Mouse (Mus musculus) fat pad, adult 2 months (tissue): ENCODE results near the gene Hsh2d.

Experiments
- DNase-seq: peaks from one replicate; pipeline ENCODE4 v3.0.0-alpha.2; 2011; ENCODE audit warnings: low read depth, low spot score; ENCODE audit errors: extremely low read depth

Hsh2d gene

DNA sequence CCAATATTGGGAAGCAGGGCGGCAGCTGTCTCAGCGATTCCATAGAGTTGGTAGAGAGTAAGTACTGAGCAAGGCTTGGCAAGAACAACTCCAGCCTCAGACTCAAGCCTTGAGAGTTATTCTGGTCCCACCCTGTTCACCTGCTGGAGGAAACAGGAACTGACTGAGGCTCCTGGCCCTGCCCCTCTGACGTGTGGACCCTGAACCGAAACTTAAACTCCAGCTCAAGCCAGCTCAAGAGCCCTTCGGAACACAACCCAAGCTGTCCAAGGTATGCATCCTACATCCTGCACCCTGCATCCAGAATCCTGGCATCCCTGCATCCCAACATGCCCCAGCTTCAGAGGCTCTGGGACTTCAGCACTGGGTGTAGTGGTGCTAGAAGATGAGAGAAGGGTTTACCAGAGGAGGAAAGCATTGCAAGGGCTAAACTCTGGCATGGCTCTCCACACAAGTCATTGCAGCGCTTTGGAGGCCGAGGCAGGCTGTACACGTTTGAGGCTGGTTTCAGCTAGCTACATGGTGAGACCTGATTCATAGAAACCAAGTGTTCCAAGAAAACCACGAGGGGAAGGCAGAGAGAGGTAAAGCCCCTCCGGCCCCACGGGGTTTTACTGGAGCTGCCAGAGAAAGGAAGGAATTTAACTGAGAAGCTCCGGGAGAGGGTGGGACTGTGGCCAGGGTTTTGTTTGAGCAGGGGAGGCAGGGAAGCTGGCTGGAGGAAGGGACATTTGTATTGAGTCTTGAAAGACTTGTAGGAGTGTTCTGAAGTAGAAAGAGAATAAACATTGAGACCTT is at the start of gene Hsh2d:
Hsh2d (plus strand) TSS at position 222 of the 798 bp plus-strand sequence.
- no peak for DNase-seq

DNA sequence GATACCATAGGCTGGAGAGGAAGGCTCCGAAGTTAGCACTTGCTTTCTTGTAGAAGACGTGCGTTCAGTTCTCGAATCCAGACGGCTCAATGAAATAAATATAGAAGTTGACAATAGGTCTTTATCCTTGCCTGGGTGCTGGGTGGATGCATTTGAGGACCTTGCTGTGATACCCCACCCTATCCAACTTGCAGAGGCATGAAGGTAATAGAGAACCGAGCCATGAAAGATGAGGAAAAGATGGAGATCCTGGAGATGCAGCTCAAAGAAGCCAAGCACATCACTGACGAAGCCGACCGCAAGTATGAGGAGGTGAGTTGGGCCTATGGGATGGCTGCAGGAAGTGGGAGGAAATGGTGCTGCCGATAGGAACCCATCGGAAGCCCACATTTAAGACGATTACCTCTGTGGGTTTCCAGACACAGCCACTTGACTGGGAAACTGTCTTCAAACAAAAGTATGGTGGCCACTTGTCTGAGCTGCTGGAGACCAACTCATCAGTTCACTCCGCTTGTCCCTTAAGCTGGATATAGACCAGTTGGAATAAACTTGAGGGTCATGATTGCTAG is 46.1 kb upstream of the Hsh2d start:
- no peak for DNase-seq

DNA sequence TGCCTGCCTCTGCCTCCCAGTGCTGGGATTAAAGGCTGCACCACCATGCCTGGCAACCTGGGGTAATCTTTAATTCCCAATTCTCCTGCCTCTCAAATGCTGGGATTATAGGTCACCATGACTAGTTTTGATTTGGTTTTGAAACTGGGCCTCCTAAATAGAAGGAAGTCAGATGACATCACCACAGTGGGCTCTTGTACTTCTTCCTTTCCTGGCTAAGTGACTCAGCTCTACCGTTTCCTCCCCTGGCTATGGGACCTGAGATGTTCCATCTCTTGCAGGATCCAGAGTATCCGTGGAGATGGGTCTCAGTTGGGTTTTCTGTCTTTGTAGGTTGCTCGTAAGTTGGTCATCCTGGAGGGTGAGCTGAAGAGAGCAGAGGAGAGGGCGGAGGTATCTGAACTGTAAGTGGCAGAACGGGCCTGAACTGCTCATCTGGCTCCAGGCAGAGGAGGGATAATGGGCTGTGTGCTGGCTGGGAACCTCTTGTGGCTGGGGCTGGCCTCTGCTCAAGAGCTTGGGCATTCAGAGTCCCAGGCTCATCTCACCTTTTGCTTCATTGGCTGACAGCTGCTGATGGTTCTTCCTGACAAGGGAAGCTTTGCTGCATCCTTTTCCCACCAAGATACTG is 45.0 kb upstream of the Hsh2d start:
- DNase-seq = no peak

DNA sequence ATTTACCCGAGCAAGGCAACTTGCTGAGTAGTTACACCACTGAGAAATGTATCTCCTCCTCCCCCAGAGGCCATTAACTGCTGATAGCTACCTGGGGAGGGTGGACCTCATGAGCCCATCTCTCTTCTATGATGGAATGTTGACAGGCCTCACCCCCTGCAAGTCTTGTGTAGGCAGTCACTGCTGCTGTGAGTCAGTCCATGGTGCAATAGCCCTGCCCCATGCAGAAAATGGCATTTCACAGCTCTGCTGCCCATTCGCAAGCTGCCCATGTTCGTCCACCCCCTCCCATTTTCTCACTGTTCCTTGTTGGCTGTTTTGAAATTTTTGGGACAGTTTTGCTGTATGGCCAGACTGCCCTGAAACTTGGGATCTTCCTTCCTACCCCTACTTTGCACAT is 43.9 kb upstream of the Hsh2d start:
- no peak for DNase-seq

DNA sequence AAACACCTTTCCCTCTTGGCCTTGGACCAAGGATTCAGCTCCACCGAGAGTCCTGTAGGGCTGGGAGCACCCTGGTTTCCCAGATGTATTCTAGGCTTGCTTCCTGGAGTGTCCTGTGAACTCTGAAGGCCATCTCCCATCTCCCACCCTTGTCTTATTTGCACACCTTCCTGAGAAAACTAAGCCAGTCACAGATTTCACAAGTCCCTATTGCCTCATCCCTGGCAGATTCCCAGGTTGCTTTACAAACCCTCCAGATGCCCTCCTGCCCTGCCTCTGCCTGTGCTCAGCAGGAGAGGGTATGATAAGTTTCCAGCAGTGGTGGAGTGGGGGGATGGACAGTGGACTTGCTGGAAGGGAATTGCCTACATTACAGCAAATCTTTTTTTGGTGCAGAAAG is 43.4 kb upstream of the Hsh2d start:
- DNase-seq = peak; percentile 69

DNA sequence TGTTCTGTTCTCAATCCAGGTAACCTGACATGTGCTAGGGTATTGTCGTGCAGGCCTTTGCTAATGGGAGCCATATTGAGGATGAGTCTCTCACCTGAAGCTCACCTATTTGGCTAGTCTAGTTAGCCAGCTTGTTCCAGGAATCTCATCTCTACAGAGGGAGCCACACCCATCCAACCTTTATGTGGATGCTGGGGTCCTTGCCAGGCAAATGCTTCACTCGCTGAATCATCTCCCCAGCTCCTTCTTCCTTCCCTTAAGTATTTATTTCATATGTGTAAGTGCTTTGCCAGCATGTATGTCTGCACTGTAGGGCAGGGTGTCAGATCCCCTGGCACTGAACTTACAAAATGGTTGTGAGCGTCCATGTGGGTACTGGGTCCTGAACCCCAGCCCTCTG is 42.9 kb upstream of the Hsh2d start:
- no peak for DNase-seq

DNA sequence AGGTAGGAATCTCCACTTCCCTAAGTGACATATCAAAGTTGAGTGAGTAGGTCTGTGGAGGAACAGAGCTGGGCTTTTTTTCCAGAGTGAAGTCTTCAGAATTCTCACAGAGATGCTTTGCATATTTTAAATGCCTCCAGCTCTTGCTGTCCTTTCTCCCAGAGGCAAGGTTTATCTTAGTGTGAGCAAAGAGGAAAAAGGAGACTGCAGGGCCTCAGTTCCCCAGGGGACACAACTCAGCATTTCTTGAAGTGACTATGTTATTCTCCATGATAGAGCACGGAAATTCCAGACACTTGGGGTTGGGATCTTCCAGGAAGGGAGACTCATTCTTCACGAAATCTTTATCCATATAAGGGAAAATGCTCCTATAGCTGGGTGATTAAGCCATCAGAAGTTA is 42.2 kb upstream of the Hsh2d start:
- DNase-seq = no peak

DNA sequence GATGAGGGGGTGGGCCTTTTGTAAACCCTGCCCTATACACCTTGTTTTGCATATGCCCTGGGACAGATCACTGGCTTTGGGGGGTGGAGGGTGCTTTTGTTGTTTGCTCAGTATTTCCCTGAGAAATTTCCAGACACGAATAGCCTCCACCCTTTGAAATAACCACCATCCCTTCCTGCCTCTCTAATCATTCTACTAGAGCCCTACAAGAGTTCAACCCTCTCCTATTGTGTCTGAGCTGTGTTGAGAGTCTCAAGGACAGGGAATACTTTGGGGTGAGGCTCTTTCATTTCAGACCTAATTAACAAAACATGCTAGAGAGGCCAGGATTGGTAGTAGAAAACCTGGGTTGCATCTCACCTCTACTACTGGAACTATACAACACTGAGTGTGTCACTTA is 40.4 kb upstream of the Hsh2d start:
- no peak for DNase-seq

DNA sequence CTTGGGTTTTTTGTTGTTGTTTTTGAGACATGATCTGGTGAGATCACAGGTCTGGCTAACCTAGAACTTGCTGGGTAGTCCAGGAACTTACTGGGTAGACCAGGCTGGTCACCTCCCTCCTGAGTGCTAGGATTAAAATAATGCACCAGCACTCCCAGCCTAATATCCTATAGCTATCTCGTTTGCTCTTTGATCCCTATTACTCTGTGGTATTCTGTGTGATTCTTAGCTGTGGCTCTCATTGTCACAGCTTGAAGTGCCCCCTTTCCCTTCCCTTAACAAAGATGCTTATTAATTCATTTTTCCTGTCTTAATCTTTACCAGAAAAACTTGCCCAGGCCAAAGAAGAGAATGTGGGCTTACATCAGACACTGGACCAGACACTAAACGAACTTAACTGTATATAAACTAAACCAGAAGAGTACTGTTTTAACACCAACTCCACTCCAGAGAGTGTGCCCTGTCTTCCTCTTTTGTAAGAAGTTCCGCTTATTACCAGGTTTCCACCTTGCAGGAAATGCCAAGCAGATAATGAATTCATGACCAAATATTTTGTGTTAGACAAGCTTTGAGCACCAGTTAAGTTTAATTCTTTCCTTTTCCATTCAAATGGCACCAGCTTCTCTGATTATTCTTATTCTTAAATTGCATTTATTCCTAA is 37.9 kb upstream of the Hsh2d start:
- no peak for DNase-seq

DNA sequence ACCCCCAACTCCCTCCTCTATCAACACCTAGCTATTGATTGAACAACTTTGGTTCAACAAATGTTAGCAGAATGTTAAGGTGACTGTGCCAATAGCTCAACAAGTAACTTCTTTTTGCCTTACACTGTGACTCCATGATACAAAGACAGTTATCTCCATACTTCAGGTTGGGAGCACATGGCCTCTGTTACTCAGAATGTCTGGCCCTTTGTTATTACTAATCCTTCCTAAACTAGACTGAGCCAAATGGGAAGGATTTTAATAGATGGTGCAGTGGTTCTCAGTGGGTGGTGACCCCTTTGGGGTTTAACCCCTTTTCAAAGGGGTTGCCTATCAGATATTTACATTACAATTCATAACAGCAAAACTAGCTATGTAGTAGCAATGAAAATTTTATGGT is 36.1 kb upstream of the Hsh2d start:
- DNase-seq = no peak

DNA sequence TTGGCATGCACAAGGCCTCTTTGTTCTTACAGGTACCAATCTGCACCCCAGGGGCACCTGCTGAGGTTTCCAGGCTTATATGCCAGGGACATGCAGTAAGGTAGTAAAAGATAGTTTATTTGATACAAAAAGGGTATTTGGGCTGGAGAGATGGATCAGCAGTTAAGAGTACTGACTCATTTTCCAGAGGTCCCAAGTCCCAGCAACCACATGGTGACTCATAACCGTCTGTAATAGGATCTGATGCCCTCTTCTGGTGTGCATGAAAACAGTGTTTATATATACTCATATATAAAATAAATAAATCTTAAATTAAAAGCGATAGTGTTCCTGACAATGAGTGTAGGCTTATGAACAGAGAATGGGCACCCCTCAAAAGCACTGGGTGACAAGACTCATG is 31.3 kb upstream of the Hsh2d start:
- no peak for DNase-seq

DNA sequence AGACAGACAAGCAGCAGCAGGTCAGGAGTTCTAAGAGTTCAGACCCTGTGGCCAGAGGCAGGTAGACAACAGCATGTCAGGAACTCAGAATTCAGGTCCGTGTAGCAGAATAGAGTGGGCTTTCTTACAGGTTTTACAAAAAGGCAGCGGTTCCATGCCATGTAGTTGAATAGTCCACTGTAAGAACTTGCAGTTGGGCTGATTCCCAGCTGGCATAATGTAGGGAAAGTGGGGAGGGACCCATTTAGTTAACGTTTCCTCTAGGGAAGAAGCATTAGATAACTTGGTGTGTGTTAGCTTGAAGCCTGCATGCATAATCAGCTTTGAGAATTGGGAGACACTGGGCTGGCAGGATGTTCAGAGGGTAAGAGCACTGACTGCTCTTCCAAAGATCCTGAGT is 30.7 kb upstream of the Hsh2d start:
- DNase-seq = no peak

DNA sequence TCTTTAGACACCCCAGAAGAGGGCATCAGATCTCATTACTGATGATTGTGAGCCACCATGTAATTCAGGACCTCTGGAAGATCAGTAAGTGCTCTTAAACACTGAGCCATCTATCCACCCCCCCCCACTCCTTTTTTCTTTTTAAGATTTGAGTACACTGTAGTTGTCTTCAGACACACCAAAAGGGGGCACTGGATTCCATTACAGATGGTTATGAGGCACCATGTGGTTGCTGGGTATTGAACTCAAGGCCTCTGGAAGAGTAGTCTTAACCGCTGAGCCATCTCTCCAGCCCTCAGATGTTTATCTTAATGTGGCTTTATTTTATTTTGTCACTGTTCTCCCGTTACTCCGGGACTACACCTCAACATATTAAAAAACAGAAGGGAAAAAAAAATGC is 29.4 kb upstream of the Hsh2d start:
- no peak for DNase-seq

DNA sequence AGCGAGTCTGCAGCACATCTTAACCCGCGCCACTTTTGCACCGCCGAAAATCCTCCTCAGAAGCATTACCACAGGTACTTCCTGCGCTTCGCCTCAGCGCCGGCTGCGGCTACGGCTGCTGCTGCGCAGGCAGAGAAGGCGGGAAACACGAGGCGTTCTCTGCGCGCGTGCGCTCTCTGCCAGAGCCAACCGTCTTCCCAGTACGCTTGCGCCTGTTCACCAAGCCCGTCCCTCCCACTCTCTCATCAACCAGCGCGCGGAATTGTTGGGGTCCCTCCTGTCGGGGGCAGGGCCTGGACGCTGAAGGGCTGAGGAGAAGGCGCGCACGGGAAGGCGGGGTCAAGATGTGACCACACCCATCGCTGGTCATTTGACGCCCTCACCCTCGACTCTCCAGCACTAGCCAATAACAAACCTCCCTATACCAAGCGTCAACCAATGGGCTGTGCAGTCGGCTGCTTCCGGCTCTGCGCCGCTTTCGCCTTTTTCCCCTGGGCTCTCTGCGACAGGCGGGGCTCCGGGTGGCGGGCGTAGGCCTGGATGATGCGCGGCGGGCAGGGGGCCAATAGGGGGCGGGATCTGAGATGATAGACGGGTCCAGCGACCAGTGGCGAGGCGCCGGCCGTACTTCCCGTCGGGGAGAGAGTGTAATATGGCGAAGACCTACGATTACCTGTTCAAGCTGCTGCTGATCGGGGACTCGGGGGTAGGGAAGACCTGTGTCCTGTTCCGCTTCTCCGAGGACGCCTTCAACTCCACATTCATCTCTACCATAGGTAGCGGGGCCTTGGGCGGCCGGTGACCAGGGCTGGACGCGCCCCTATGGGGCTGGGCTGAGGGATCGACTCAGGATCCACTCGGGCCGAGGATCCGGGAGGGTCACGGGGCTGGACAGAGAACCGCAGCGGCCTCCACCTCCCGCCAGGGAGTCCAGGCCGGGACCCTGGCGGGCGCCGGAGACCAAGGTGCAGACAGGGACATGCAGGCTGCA is 28.4 kb upstream of the Hsh2d start, which contains the start of gene Rab8a:
Rab8a (plus strand) TSS at position 494 of the 991 bp plus-strand sequence.
- DNase-seq = peak; percentile 95

DNA sequence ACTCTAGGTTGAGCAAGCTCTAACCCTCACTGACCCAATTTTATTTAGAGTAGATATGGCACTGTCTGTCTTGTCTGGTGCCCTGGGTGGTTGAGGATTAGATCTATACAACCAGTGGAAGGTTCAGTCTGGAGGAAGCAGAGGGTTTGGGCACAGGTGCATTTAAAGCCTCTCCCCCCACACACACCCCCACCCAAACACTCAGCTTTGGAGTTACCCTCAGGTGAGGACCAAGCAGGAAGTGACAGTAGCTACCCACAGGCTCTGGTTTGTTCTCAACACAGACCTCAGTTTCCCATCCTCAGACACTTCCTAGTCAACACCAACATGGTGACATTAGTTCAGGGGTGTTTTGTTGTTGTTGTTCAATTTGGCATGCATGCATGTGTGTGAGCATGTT is 26.6 kb upstream of the Hsh2d start:
- no peak for DNase-seq

DNA sequence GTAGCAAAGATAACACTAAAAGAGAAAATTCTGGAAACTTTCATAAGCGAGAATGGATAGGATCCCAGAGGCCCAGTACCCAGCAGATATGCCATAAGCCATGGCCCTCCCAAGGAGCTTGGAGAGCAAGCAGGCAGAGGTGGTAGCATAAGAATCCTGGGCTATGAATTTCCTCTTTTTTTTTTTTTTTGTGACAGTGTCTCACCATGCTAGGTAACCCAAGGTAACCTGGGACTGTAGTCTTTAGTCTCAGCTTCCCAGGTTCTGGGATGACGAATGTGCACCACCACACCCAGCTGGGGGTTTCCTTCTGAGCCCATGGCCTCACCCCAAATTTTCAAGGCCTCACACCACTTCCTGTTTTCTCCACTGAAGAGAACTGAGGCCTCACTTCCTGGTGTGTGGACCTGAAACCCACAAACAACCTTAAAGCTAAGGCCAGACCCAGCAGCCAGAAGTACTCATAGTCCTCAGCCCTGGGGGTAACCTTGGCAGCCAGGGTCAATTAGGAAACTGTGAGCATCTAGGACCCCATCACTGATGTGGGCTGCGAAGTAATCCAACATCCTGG is 20.3 kb upstream of the Hsh2d start:
- no peak for DNase-seq

DNA sequence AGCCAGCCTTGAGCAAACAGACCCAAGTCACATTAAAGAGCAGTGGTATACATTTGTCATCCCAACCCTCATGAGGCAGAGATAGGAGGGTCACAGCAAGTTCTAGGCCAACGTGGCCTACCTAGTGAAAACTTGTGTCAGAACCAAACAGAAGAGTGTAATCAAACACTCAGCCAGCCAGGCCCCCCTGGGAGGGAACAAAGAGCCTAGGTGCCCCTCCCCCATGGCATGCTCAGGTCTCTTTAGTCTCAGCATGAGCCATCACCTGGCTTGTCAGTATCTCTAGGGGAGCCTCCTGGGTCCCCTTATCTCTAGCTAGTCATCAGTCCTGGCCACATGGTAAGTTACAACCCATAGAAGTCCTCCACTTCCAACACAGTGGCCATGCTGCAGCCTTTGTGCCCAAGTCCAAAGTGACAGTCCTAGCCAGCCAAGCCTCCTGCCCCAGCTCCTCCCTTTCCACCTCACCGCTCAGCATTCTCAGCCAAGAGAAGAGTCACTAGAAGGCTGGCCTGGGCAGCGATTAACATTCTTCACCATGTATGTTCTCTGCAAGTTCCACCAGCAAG is 19.7 kb upstream of the Hsh2d start:
- DNase-seq = no peak

DNA sequence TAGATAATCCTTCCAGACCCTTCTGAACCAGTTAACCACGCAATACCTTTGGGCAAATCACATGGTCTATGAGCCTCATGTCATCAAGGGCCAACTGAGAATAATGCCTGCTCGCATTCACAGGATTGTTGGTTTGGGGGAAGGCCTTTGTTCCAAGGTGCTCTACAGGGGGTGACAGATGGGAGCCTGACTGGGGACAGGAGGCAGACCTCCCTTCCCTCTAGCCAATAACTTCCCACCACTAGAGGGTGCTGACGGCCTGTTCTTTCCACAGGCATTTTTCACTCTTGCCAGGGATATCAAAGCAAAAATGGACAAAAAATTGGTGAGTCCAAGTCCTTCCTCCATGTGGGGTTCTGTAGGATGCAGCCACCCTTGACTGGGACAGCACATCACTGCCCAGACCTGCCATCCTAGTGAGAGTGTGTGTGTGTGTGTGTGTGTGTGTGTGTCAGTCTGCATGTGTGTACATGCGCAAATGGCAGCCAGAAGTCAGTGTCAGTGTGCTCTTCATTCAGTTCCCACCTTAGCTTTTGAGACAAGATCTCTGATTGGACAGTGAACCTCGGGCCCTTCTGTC is 12.0 kb upstream of the Hsh2d start:
- DNase-seq = no peak

DNA sequence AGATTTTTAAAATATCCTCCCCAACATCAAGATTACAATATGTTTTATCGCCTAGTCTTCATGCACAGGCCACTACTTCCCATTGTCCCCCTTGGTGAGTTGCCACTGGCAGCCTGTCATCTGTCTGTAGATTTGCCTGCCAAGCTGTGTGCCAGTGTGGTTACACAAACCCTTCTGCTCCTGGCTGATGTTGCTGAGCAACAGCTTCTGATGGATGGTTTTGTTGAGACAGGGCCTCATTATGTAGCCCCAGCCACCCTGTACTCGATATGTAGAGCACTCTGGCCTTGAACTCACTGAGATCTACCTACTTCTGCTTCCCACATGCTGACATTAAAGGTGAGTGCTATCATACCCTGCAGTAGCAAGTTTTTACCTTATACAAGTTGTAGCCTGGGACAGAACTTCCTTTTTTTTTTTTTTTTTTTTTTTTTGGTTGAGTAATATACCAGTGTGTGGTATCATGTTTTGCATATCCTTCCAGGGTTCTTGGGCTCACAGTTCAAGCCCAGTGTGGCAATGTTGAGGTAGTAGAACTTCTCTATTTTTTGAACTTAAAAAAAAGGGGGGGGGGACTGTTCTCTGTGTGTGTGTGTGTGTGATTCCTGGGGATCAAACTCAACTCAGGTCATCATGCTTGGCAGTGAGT is 5.8 kb upstream of the Hsh2d start:
- DNase-seq = no peak
